Mouse (Mus musculus): ENCODE measurements at regions not wholly inside any gene's neighbourhood (a gene's known extent, or its start where the extent isn't known, plus 50 kb on each side); places are given as distances from the start of the nearest gene placed in this dataset.

DNA sequence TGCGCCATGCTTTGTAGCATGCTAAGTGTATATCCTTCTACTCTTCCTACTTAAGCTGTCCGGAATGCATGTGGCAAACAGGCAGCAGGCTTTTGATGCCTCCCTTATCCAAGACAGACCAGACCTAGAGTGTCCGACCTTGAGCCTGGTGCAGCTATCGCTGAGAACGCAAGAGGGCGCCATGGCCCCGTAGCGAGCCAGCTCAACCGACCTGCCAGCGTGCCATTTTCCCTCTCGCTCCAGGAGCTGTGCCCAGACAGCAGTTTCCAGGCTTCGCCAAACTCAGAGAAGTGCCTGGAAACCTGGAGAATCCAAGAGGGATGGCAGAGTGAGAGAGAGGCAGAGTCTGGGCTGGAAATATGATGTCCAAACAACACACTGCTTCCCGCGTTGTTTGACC, 155.8 kb upstream of the Gm12830 start:
- peak; percentile 56 for DNase-seq

DNA sequence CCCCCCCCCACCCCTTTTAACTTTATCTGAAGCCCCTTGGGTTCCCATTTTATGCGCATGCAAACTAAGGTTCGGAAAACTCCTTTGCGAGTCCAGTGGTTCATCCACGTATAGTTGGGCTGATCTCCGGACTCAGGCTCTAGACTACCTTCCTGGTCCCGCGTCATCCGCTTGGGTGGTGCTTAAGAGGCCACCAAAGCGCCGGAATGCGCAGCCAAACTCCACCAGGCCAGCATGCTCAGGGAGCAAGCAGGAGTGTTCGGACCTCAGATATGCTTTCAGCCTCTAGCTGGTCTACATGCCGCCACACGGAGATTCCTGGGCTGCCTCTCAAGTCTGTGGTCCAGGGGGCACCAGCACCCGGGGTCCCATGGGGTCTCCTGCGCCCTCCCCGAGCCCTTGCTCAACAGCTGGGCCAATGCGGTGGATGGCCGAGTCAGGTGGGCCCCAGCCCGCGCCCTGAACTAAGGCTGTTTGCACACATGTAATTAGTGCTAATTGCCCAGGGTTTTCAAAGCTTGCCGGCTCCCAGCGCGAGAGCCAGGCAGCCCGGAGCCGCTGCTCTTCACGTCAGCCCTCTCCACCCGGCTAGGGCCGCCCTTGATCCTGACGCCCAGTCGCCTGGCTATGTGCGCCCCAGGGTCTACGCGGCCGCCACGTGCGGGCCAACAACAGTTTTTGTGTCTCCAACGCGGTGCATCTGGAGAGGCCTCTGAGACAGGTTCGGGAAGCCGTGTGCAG, 155.1 kb upstream of the Gm12830 start:
- DNase-seq = no peak

DNA sequence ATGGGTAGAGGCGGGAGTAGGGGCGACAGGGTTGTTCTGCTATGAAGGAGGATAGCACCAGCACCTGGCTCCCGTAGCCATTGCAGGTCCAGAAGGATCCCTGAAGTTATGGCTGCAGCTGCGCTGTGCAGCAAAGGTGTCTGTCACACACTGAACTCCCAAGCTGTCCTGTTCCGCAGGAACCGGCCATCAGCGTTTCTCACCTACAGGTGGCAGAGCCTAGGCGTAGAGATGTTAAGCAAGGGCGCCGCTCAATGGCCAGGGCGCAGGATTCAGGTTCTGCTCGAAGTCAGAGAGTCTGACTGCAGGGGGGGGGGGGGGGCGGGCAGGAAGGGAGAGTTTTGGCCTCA, 154.6 kb upstream of the Gm12830 start:
- peak; percentile 30 for DNase-seq

DNA sequence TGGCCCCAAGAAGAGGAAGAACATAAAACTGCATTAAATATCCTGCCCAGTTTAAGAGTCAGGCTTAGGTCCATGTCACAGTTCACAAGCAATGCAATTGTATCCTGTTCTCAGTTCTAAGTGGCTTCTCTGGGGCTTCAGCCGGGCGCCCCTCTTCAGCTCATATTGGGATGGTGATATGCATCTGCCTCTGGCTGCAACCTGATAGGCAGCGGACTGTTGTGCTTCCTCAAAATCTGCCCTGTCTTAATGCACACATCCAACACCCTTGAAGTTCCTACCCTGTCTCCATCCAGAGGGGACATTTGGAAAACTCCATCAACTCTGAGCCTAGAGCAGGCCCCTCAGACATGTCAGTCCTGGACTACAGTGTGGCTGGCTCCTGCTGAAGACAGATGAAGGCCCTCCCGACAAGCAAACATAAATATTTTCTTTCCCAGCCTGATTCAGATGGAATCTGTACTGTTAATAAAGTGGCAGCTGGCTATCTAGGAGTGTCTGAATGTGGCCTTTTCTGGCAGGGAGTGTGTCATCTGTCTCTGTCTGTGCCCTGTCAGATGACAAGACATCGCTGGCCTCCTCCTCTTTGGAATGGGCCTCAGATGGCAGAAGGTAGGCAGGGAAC, 149.3 kb upstream of the Gm12830 start:
- DNase-seq = no peak

DNA sequence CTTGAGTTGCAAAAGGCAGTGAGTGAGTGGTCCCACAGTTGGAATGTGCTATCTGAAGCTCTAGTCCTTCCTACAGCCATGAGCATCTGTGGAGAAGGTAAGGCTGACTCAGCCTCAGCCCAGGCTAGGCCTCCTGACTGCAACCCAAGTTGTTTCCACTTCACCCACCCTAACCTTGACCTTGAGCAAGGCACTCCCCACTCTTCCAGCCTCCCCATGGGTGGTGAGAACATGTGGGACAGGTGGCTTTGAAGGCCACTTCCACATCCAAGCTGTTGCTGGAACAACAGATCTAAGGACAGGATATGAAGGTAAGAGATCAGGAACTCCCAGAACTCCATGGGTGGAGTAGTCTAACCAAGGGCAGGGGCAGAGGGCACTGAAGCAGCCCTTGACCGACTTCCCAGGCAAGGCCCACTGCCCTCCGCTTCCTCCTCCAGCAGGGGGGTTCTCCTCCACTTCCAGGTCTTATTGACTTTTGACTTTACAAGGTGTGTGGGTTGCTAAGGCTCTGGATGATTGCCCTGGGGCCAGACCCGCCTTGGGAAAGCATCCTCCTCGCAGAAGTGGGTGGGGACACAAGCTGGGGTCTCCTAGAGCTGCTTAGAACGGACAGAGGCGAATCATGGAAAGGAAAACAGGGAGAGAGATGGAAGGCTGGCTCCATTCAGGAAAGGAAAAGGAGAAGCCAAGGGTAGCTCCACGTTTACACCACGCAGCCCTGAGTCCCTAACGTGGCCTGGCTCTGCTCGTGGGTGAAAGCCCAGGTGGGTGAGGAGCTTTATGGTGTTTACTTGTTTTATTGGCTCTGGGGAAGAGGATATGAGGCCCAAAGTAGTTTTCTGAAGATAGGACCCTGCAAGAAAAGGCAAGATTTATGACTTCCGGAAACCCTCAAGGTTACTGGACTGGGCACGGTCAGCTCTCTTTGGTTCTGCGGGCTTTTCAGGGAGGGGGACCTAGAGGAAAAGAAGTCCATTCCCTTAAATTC, 144.3 kb upstream of the Gm12830 start:
- DNase-seq = no peak

DNA sequence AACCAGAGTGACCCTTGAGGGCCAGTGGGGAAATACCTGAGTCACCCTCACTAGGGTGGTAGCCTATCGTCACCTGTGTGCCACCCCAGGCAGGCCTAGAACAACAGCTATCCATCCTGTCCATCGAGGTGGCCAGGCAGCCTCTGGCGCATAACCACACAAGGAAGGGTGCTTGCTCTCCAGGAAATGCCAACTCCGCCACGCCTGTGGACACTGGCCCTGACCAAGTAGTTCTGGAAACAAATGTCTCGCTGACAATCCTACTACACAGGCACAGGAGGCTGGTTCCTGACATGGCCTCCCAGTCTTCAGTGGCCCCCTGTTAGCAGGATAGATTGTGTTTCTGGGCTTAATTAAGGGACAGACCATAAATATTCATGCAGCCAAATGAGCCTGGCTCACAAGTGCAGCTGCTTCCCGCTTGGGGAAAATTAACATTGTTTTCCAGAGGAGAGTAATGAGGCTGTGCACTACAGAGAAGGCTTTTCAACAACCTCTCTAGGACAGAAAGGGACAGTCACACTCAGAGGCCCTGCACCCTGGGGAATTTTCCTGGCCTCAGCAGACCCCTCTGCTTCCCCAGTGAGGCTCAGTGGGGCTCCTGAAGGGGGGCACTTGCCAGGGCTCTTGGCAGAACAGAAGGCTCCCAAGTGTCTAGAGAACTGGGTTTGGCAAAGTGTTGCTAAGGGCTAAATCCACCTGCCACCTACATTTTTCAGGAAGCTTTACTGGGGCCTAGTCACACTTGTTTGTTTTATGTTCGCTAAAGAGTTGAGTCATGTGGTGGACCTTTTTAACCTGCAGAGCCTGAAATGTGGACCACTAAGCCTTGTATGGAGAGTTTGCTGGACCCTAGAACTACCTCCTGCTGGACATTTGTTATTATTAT, 143.2 kb upstream of the Gm12830 start:
- no peak for DNase-seq

DNA sequence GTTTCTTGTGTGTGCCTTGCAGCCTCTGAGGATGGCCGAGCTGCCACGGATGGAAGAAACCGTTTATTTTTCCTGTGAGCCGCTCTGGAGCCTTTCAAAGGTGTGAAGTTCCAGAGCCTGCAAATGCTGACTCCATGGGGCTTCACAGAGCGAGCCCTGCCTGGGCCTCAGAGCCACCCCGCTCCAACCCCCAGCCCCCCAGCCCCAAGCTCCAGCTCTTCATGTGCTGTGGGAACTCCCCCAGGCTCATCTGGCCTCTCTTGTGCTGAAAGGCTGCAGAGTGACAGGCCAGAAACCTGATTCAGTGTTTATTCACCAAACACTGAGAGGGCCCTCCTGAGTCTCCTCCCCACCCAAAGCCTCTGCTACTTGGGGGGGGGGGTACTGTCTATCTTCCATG, 141.2 kb upstream of the Gm12830 start:
- DNase-seq = no peak

DNA sequence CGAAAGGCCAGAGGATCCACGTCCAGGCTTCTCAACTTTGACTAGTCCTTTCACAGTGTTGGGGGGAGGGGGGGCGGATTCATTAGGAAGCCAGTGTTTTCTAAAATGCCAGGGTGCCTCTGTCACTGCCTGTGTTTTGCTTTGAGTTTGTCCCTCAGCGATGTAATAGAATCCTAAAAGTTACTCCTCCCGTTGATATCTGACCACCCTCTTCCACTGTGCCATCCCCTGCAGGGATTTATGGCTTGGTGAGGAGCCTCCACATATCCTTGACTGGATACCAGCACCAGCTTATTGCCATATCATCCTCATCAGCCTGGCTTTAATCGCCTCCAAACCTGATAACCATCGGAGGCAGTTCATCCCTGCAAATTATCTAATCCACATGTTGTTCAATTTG, 138.6 kb upstream of the Gm12830 start:
- DNase-seq = no peak

DNA sequence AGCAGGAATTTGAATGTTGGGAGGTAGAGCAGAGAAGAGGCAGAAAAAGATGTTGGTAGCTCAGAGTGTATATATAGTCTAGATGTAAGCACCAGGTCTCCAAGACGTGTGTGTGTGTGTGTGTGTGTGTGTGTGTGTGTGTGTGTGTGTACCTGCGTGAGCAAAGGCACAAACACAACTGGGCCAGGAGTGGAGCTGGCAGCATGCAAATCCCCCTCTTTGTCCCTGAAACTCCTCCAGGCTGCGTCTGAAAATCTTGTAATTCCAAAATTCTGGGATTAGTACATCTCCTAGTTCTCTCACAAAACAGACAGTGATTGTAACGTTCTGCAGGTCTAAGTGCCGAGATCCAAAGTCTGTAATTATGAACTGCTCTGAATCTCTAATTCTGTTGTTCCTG, 137.8 kb upstream of the Gm12830 start:
- no peak for DNase-seq

DNA sequence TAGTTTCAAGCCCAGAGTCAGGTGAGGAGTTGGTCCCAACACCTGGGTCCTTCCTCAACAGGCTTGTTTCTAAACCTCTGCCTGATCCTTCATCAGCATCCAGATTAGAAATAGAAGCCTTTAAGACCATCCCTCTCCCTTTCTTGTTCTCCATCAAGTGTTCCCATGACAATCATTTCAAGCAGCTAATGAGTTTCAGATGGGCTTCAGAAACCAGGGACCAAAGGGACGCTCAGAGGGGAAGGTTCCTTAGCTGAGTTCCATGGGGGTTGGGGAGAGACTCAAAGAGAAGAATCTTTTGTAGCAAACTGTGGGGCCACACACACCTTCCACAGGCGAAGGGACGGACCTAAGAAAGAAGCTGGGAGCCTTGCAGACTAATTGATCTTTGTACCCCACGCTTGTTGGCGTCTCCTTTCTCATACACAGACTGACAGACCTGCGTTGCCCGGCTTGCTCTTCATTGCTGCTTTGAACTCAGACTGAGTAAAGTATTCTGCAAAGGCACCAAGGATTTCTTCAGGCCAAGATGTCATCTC, 136.6 kb upstream of the Gm12830 start:
- DNase-seq = no peak

DNA sequence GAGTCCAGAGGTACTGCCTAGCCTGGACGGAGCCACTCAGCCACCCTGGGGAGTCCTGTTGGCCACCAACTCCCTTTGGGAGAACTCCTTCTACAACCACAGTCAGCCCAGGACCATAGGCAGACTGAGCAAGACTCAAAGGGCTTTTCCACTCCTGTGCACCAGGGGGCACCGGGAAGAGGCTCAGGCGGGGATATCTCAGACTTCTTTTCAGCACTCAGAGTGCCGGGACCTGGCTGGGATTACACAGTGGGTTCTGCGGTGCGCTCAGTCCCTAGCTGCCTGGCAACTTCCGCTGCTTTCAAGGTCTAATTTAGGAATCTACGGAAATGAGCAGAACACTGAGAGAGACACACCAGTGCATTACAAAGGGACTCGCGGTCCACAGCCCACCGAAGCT, 136.1 kb upstream of the Gm12830 start:
- peak; percentile 34 for DNase-seq

DNA sequence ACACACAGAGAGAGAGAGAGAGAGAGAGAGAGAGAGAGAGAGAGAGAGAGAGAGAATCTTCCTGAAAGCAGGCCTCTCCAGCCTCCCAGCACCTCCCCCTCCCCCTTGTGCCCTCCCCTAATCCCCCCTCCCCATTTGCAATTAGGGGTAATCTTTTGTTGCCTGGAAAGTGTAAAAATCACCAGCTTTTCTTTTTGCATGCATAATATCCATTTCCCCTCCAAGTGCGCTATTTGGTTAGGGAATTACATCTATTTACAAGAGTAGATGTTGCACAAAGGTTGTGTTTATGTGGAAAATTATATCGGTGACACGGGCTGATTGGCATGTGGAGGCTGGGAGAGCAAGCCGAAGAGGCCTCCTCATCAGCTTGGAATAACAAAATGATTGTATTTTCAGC, 135.4 kb upstream of the Gm12830 start:
- no peak for DNase-seq

DNA sequence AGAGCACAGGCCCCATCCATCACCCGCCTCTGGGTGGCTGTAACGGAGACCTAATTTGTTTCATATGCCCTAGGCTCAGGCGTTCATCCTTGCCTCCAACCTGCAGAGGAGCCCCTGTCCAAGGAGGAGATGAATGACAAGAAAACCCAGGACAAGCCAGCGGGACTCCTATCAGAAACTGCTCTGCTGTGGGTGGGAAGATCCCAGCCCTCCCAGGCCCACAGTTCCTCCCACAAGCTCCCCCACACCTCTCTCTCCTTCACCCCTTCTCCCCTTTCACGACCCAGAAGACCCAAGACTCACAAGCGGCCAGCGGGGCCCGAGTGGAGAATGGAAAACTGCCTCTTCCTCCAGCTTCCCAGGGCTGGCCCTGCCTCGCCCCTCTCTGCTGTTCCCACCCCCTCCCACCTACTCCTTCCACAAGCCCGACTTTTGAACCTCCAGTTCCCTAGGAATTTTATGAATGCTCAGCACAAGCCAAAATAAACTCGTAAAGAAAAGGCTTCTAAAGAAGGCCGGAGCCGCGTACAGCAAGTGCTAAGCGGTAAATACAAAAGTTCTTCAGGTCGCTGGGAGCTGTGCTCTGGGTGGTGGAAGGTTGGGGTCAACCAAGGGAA, 133.1 kb upstream of the Gm12830 start:
- DNase-seq = no peak

DNA sequence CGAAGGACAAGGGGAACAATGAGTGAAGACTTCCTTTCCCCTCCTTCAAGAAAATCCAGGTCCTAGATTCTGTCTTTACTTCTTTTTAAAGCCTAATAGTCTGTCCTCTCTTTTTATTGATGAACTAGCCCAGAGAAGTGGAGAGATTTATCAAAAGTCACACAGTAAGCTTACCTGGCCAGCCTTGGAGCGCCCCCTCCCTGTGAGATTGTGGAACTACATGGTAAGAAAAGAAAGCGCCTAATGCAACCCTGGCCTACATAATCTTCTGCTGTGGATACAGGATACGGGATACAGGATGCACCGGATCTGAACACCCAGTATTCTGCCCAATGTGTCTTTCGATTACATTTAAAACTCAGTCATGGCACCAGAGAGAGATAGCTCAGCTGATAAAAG, 132.6 kb upstream of the Gm12830 start:
- DNase-seq = peak; percentile 34

DNA sequence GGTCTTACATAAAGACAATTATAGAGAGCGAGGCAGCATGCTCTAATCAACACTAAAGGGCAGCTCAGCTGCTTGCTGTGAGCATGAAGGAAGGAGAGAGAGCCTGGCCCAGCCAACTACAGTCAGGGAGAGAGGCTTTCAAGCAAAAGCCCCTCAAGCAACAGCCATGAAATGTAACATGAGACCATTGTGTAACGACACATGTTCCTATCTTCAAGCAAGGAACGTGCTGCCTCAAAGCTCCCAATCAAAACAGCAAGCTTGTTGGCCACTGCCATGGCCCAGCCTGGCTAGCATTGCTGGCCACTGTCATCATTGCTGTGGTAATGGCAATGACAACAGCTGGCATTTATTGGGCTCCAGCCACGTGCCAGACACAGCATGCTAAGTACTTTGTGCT, 115.9 kb upstream of the Gm12830 start:
- no peak for DNase-seq

DNA sequence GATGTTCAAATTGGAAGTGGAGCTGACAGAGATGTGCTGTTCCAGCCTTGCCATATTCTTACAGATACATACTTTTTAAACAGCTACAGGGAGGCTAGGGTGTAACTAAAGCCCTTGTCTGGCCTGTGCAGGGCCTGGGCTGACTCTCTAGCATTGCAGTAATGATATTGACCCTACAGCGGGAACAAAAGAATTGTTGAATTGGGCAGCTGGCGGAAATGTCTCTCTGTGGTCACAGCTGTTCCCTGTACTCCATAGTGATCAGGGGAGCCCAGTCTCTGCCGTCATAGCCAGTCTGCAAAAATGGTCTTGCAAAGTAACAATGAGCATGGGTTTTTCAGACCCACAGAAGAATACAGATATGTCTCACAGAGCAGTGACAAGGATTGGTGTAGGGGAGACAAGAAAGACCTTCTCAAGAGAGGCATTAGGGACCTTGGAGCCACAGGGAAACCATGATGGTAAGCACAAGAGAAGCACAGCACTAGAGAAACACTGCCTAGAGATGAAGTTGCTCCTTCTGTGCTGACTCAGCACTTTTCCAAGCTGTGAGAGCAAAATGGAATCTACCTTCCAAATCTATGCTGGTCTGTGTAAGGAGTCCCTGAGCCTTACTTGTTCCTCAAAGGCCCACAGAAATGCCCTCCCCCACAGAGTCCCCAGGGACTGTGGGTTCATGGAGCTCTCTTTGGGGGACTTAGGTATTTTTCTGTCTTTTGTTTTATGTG, 111.2 kb upstream of the Gm12830 start:
- DNase-seq = no peak

DNA sequence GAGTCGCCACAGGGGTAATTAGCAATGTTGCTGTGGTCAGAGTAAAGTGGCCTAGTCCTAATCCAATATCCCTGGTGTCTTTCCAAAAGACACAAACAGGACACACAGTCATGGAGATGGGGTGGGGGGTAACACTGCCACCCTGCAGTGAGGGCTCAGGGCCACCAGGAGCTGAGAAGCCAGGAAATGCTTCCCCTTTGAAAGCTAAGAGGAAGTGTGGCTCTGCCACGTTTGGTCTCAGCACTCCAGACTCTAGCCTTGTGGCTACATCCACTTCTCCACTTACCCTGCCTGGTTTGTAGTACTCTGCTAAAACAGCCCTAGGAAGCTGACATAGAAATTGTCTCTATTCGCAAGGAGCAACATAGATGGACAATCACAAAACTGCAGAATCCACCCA, 110.4 kb upstream of the Gm12830 start:
- DNase-seq = no peak

DNA sequence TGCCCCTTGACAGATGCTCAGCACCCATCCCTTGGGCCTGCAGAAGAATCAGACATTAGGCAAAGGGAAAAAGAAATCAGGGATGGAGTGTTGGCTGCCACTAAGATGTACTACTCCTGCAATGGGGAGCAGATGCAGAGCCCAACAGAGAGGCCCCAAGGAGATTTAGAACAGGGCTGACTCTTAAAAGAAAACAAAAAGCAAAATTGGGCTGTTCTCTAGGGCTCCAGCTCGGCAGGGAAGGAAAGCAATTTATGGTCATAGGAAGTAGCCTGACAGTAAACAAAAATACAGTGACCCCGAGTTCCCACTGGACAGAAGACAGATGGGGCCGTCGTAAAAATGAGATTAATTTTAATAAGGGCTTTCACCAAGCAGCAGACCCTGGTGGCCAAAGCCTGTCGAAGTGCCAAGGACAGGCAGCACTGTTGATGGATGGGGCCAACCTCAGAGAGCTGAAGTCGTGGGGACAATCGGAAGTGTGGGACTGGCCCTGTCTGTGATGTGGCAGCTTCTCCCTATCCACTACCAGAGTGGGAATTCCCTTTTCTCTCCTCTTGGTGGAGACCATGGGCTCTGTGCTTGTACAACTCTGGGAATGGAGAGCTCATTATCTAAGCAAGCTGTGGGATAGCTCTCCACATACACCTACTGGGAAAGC, 109.4 kb upstream of the Gm12830 start:
- no peak for DNase-seq

DNA sequence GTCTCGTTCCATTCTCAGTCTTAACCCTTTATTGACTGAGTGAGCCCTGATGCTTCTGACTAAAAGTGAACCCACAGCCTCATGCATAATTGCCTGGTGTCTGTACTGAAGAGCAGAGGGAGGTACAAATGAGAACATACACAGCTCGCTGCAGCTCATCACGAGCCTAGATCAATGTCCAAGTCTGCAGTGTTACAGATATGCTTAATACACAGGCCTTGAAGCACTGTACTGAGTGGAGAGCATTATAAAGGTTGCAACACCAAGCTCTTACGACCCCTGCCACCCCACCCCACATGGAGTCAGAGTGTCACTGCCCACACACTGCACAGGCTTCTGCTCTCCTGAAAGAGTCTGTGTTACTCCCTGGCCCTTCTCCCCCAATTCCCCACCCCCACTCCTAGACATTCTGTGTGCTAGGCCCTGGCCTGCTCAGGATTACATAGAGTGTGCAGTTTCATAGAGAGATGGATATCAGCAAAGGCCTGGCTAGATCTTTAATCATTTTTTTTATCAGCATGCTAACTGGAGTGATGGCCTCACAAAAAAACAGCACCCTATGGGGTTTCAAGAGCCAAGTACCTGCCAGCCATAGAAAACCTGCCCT, 108.5 kb upstream of the Gm12830 start:
- DNase-seq = no peak

DNA sequence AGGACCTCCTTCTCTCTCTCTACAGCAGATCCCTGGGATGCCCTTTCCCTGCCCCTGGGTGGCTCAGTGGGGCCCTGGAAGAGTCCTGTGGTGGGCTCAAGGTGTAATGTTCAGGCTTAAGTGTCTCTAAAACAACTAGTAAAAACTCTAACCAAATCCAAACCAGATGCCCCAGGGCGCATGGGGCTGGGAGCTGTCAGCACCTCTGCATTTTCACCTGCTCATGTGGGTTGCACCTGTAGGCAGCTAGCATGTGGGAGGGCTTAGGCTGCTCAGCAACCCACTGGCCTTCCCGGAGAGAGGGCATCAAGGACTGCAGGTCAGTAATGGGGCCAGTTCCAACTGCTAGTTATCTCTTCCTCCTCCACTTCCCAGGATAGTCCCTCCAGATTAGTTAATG, 104.8 kb upstream of the Gm12830 start:
- DNase-seq = no peak
